Mouse (Mus musculus) layer of hippocampus, postnatal 36 days (tissue): Measurements from ENCODE around the gene Krtap10-10. TPM values are rescaled to one million over a fixed set of nuclear protein-coding genes. Genes with fewer than 3 reads are reported as not detected.
"Not testable (repeated sequence)": the region's sequence is repeated elsewhere in the genome, so short reads cannot be mapped to it uniquely, and the experiment has no call there.

Source experiments
- DNase-seq, 2 experiments: peaks; one replicate each; pipeline ENCODE4 v3.0.0; 2022
- total RNA-seq, 2 experiments: library from RNA; stranded (reverse); gene quantifications; 2 replicates each; pipeline ENCODE4 v1.2.3; 2021

Krtap10-10 gene
- total RNA-seq, result not detected

DNA sequence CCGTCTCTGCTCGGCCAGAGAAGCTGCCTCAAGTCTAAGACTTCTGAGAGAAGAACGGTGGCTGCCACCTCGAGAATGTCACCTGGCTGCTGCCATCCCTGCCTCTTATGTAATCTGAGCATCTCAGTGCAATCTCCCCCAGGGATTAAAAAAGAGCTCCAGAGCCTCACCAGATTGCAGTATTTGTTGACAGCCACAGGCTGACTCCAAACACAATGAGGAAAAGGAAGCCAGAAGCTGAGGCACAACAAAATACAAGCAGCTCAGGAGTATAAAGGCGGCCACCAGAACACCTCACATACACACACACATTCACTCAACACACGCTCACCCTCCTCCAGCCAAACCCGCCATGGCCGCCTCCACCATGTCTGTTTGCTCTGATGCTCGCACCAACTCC is at the start of gene Krtap10-10:
Krtap10-10 (plus strand) TSS at position 301 of the 400 bp plus-strand sequence.
- no peak for DNase-seq

DNA sequence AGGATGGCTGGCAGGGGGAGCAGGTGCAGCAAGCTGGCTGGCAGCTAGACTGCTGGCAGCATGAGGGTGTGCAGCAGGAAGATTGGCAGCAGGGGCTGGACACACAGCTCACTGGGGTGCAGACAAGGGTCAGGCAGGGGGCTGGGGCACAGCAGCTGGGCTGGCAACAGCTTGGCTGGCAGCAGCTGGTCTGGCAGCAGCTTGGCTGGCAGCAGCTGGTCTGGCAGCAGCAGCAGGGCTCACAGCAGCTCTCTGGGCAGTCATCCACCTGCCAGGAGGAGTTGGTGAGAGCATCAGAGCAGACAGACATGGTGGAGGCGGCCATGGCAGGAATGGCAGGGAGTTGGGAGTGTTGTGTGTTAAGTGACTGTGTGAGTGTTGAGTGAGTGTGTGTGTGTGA is 47.9 kb upstream of the Krtap10-10 start, which contains the start of gene Gm7137:
Gm7137 (minus strand) TSS at position 325 of the 400 bp plus-strand sequence.
- not testable (repeated sequence) for DNase-seq

DNA sequence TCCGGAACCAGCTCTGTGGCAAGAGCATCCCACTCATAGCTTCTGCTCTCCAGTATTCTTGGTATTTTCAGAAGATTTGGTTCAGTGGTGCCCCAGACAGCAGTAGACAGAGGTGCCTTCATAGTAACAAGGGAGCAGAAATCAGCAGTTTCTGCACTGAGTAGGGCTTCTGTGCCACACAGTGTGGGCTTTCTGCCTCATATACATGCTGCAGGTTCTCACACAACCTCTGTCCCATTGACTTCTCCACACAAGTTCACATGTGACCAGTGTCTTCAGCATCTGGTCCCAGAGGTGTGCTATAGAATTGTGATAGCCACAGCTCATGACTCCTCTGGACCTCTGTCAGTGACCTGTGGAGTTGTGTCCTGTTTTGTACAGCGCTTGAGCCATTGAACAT is 47.1 kb upstream of the Krtap10-10 start:
- DNase-seq, result no peak

DNA sequence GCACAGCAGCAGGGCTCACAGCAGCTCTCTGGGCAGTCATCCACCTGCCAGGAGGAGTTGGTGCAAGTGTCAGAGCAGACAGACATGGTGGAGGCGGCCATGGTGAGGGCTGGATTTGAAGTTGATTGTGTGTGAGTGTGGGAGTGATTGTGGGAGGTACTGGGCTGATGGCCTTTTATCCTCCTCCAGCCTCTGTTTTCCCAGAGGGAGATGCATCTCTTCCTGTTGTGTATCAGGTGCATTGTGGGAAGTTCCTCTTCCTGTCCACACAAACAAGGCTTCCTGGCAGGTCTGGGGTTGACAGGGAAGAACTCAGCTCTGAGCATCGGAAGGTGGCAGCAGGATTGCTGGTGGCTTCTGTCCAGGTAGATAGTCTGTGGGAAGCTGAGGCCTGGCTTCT is 40.8 kb upstream of the Krtap10-10 start, which contains the start of gene Gm9639:
Gm9639 (minus strand) TSS at position 101 of the 400 bp plus-strand sequence.
- no peak for DNase-seq

DNA sequence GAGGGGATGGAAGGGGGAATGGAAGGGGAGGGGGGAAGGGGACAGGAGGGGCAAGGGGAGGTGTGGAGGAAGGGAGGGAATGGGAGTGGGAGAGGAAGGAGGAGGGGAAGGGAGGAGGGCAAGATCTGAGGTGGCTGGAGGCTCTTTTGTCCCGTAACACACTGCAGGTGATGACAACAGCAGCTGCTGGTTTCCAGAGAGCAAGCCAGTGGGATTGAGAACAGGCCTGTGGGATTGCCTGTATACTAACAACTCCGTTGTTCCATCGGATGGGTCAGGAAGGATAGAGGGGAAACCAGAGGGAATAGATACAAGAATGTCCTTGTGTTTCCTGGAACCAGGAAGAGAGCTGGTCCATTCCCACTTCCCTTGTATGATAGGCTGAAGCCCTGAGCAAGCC is 38.1 kb upstream of the Krtap10-10 start:
- no peak for DNase-seq

DNA sequence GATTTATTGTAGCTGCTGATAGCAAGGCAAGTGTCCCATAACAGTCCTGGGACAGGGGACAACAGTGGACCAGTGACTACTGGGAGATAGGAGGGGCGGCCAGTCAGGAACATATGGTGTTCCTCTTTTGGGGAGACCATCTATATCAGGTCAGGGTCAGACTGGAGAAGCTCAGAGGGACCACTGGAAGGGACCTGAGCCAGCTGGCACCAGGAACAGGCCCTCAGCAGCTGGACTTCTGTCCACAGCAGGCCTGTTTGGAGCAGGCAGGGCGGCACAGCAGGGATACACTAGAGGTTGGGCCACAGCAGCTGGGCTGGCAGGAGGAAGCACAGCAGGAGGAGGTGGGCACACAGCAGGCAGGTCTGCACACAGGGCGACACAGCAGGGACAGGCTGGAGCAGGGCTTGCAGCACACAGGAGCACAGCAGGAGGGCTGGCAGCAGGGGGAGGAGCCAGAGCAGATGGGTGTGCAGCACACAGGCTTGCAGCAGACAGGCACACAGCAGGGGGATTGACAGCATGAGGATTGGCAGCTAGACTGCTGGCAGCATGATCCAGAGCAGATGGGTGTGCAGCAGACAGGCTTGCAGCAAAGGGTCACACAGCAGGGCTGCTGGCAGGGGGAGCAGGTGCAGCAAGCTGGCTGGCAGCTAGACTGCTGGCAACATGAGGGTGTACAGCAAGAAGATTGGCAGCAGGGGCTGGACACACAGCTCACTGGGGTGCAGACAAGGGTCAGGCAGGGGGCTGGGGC is 37.4 kb upstream of the Krtap10-10 start:
- not testable (repeated sequence) for DNase-seq

DNA sequence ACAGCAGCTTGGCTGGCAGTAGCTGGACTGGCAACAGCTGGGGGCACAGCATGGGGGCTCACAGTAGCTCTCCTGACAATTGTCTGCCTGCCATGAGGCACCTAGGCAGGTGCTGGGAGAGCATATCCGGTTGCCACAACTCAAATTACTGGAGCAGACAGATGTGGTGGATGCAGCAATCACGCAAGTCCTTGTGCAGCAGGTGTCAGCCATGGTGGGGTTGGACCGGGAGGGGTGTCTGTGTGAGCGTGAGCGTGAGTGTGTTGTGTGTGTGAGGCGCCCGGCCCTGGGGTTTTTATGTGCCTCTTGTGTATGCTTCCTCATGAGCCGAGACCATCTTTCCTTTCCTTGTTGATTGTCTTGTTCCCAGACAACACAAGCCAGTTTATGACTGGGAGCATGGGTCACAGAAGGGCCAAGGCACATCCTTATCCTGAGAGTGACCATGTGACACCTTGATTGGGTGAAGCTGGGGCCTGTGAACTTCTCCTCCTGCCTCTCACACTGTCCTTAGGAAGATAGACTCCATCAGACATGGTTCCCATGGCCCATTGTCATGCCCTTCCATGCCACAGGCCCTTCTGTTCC is 36.7 kb upstream of the Krtap10-10 start, which contains the start of gene Gm19668:
Gm19668 (minus strand) TSS at position 213 of the 588 bp plus-strand sequence.
- no peak for DNase-seq

DNA sequence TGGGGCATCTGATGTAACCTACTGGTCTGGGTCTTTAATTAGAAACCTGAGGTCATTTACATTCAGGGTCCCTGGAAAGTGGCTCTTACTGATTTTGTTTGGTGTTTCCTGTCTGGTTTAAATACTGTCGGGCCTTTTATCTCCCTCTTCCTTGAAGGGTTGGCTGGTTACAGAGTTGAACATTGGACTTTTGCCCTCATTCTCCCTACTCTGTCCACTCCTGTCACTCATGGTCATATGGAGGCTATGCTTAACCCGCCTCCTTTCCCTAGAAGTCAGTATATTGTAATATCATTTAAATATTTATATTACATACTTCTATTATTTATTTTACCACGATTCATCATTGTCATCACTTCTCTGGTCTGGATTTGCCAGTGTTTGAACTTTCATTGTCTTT is 31.7 kb upstream of the Krtap10-10 start:
- DNase-seq, result no peak

DNA sequence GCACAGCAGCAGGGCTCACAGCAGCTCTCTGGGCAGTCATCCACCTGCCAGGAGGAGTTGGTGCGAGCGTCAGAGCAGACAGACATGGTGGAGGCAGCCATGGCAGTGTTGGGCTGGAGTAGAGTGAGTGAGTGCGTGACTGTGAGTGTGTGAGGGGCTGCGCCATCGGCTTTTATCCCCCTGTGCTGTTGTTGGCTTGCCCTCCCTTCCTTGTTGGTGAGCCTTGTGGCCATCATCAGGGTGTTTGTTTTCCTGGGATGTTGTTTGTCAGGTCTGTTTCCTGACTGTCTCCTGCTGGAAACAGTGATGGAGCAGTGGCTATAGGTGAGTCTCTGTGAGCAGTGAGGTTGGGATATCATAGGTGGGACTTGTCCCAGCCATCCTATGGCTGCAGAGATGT is 24.0 kb upstream of the Krtap10-10 start, which contains the start of gene Gm9507:
Gm9507 (minus strand) TSS at position 101 of the 400 bp plus-strand sequence.
- DNase-seq, result no peak

DNA sequence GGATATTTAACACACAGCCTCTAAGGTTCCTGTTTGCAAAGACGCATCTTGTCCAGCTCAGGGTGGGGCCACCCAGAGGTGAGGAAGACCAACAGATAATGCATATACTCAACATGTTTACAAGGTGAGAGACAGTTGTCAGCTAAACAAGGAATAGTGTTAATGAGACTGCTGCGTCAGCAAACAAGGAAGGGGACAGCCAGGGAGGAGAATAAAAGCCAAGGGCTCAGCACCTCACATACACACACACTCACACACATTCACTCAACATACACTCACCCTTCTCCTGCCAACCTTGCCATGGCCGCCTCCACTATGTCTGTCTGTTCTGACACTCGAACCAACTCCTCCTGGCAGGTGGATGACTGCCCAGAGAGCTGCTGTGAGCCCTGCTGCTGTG is 21.4 kb upstream of the Krtap10-10 start, which contains the start of gene Gm2696:
Gm2696 (plus strand) TSS at position 301 of the 400 bp plus-strand sequence.
- no peak for DNase-seq

DNA sequence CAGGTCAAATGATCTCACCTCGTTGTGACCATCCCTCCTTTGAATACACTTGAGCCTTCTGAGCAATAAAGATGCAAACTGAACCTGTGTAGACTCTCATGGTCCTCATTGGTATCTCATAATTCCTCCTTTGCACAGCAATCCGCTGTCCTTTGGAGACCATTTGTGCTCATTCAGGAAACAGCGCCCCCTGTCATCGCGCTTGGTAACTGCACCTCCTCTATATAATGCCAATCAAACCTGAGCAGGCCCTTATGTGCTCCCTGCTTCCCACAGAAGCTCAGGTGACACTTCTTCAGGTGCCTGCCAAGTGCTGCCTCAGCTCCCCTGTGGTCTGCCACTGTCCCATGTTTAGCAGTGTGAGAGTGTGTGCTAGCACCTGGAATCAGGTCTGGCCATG is 20.2 kb upstream of the Krtap10-10 start:
- DNase-seq, result no peak

DNA sequence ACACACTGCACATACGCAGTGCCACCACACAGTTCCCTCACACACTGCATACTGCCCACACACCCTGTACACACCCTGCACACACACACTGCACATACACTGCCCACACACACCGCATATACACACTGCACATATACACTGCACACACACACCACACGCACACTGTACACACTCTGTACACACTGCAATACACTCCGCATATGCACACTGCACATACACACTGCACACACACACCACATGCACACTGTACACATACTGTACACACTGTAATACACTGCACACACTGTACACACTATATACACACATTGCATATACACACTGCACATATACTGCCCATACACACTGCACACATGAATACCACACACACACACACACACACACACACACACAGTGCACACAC is 17.2 kb upstream of the Krtap10-10 start:
- no peak for DNase-seq

DNA sequence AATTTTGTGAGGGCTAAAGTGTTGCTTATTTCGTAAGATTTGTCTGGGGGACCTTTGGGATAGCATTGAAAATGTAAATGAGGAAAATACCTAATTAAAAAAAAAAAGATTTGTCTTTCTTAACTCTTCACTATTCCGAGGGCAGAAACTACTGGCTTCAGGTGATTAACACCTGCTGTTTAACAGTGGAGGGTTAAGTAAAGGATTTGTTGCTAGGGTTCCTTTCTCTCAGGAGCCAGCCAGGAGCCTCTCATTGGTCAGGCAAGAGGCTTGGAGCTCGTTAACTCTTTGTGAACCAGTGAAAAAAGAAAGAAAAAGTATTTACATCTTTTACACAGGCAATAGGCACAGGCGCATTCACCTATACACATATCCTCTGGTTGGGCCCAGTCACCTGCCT is 16.5 kb upstream of the Krtap10-10 start:
- no peak for DNase-seq

DNA sequence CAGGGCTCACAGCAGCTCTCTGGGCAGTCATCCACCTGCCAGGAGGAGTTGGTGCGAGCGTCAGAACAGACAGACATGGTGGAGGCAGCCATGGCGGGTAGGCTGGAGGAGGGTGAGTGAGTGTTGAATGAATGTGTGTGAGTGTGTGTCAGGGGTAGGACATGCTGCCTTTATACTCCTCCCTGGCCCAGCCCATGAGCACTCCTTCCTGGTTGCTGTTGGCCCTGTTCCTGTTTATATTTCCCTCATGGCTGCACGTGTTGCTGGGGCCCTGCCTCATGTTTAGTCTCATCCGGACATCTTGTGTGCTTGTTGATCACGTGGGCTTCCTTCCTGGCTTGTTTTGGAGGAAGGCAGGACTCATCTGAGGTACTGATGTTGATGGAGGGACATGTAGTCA is 8.8 kb upstream of the Krtap10-10 start, which contains the start of gene Krtap10-4:
Krtap10-4 (minus strand) TSS at position 145 of the 400 bp plus-strand sequence.
- DNase-seq, result no peak

DNA sequence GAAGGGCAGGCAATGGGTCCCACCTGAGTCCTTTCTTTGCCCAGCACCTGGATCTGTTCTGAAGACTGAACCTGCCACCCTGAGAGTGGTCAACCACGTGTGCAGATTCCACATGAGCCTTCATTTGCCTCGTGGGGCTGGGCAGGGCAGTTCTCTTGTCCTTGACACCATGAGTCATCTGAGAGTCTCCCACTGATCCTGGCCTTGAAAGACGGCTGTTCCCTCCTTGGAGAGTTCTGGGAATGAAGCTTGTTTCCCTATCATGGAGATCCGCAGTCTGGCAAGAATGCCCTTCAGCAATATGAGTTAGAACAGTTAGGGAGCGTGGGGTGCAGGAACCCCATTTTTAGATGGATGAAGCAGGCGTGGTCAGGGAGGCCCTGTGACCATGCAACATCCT is 3.3 kb downstream of the Krtap10-10 start:
- DNase-seq, result no peak

DNA sequence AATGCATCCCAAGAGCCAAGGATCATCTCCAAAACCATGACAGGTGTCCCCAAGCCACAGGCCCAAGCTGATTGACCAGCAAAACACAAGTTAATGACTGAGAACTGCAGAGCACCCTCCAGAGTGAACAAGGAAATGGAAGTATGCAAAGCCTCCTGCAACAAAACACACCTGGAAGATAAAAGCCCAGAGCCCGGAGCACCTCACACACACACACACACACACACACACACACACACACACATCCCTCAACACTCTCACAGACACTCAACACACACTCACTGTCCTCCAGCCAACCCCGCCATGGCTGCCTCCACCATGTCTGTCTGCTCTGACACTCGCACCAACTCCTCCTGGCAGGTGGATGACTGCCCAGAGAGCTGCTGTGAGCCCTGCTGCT is 10.8 kb downstream of the Krtap10-10 start, which contains the start of gene Gm36176:
Gm36176 (plus strand) TSS at position 301 of the 400 bp plus-strand sequence.
- DNase-seq, result no peak

DNA sequence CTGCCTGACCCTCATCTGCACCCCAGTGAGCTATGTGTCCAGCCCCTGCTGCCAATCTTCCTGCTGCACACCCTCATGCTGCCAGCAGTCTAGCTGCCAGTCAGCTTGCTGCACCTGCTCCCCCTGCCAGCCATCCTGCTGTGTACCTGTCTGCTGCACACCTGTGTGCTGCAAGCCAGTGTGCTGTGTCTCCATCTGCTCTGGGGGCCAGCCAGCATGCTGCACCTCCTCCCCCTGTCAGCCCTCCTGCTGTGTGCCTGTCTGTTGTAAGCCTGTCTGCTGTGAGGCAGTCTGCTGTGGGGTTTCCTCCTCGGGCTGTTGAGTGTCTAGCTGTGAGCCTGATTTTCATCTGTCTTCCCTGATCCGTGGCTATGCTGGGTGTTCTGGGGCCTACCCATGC is 11.2 kb downstream of the Krtap10-10 start:
- DNase-seq, result no peak

DNA sequence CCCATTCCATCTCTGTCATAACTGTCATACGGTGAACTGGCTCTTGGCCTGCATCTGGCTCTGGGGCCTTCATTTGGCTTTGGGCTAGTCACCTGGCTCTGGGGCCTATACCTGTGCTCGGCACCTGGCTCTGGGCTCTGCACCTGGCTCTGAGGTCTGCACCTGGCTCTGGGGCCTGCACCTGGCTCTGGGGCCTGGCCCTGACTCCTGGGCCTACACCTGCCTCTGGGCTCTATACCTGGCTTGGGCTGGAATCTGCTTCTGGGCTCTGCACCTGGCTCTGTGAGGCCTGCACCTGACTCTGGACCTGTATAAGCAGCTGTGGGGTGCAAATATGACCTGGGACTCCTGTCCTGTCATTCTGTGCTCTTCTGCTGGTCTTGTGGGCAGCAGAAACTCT is 11.8 kb downstream of the Krtap10-10 start:
- no peak for DNase-seq

DNA sequence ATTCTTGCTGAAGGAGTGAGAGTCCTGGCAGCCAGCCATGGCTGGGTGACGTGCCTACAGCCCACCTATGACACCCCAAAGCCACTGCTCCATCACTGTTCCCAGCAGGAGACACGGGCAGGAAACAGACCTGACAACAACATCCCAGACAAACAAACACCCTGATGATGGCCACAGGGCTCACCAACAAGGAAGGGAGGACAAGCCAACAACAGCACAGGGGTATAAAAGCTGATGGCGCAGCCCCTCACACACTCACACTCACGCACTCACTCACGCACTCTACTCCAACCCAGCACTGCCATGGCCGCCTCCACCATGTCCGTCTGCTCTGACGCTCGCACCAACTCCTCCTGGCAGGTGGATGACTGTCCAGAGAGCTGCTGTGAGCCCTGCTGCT is 16.8 kb downstream of the Krtap10-10 start, which contains the start of gene Gm10318:
Gm10318 (plus strand) TSS at position 301 of the 400 bp plus-strand sequence.
- DNase-seq, result no peak

DNA sequence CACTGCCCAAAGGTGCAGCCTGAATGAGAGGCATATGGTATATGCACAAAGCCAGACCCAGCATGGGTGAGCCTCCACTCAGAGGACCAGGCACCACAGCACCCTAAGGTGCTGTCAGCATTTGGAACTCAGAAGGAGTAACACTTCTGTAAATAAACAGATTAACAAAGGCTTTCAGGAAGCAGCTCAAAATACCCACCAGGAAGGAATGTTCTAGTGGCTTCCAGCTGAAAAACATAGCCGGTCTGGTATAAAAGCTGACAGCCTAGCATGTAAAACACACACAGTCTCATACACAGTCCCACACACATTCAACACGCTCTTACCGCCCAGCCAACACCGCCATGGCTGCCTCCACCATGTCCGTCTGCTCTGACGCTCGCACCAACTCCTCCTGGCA is 25.9 kb downstream of the Krtap10-10 start, which contains the start of gene Gm3285:
Gm3285 (plus strand) TSS at position 301 of the 400 bp plus-strand sequence.
- no peak for DNase-seq

DNA sequence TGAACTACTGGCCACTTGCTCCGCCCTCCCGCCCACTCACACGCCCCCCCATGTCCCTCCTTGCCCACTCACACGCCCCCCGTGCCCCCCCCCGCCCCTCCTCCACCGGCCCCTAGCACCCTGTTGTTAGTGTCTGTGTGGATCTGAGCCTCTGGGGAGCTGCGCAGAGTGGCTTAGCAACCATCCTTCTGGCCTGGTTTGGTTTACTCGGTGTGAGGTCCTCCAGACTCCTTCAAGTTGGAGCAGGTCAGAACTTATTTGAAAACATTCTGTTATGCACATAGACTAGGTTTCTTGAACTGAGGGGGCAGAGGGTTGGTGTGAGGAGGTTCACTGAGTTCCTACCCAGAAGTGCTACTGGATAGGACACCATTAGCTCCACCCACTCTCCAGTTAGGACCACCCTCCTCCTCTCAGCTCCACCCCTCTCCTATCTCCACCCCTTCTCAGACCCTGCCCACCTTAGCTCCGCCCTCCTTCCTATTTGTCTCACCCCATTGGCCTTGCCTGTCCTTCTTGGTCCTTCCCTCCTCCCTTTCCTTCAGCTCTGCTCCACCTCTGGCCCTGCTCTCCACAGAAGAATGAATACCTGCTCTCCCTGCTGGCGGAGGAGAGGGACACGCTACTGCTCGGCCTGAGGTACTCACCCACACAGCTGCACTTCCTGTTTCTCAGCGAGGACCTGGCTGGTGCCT is 28.5 kb downstream of the Krtap10-10 start:
- DNase-seq, result no peak

DNA sequence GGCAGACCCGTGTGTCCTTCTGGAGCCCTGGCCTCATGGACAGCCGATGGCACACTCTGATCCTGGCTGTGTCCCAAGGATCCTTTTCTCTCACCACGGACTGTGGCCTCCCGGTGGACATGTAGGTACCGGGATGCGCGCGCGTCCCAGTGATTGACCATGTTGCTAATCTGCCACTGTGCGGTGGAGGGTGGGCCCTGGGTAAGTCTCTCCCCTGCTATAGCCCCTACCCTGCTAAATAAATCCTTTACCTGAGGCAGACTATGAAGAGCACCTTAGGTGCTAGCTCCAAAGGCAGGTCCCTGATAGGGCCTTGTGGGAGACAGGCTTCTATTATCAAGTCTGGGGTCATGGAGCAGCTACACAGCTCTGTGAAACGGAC is 29.0 kb downstream of the Krtap10-10 start:
- no peak for DNase-seq

DNA sequence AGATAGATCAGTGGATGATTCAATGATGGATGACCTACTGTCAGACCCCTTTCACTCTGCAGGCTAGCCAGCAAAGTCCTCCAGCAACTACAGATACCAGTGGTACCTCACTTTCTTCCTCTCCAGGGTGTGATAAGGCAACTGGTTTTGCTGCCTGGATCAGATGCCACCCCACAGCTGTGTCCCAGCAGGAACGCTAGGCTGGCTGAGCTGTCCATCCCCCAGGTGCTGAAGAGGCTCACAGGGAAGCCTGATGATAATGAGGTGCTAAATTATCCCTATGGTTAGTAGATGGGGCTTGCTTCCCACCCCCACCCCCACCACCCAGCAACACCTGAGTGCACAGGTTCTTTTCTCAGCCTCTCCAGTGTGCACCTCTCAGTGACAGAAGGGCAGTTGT is 31.8 kb downstream of the Krtap10-10 start:
- no peak for DNase-seq
